Mouse (Mus musculus) skeletal muscle tissue, adult 2 months (tissue): ENCODE data around the gene B4galt5.

Experiments
- DNase-seq: peaks from one replicate; pipeline ENCODE4 v3.0.0-alpha.2; 2012; ENCODE audit warnings: low read depth, low spot score

Gene B4galt5

GRCm38 (mm10) chr2:167305382-167306272 lies 43.4 kb downstream of the B4galt5 start:
- DNase-seq, result no peak

GRCm38 (mm10) chr2:167304651-167305381 lies 44.2 kb downstream of the B4galt5 start:
- DNase-seq, result no peak

GRCm38 (mm10) chr2:167303806-167304205 lies 45.2 kb downstream of the B4galt5 start:
- no peak for DNase-seq

GRCm38 (mm10) chr2:167303196-167303595 lies 45.8 kb downstream of the B4galt5 start:
- DNase-seq, result no peak

GRCm38 (mm10) chr2:167302641-167303040 lies 46.3 kb downstream of the B4galt5 start:
- no peak for DNase-seq

- DNase-seq, result no peak
These were observed 47.0 kb downstream of the B4galt5 start for GRCm38 (mm10) chr2:167302031-167302430.

GRCm38 (mm10) chr2:167301601-167302000 lies 47.4 kb downstream of the B4galt5 start:
- DNase-seq, result no peak

- no peak for DNase-seq
These were observed 48.0 kb downstream of the B4galt5 start for GRCm38 (mm10) chr2:167300943-167301497.

- peak; percentile 62 for DNase-seq
These were observed 48.9 kb downstream of the B4galt5 start for GRCm38 (mm10) chr2:167299861-167300667.

GRCm38 (mm10) chr2:167298729-167299705 lies 50.0 kb downstream of the B4galt5 start:
- no peak for DNase-seq

- no peak for DNase-seq
These were observed 51.0 kb downstream of the B4galt5 start for GRCm38 (mm10) chr2:167297985-167298384.

GRCm38 (mm10) chr2:167294926-167295325 lies 54.1 kb downstream of the B4galt5 start:
- no peak for DNase-seq

- DNase-seq, result no peak
These were observed 54.8 kb downstream of the B4galt5 start for GRCm38 (mm10) chr2:167294216-167294615.

GRCm38 (mm10) chr2:167293289-167294085 lies 55.5 kb downstream of the B4galt5 start:
- no peak for DNase-seq

GRCm38 (mm10) chr2:167292854-167293253 lies 56.1 kb downstream of the B4galt5 start:
- no peak for DNase-seq

GRCm38 (mm10) chr2:167292151-167292591 lies 56.8 kb downstream of the B4galt5 start:
- DNase-seq, result peak; percentile 21

GRCm38 (mm10) chr2:167291656-167292055 lies 57.3 kb downstream of the B4galt5 start:
- no peak for DNase-seq

GRCm38 (mm10) chr2:167281461-167281860 lies 67.5 kb downstream of the B4galt5 start:
- no peak for DNase-seq

- no peak for DNase-seq
These were observed 68.0 kb downstream of the B4galt5 start for GRCm38 (mm10) chr2:167280986-167281310.
